In the genomic region with DNA sequence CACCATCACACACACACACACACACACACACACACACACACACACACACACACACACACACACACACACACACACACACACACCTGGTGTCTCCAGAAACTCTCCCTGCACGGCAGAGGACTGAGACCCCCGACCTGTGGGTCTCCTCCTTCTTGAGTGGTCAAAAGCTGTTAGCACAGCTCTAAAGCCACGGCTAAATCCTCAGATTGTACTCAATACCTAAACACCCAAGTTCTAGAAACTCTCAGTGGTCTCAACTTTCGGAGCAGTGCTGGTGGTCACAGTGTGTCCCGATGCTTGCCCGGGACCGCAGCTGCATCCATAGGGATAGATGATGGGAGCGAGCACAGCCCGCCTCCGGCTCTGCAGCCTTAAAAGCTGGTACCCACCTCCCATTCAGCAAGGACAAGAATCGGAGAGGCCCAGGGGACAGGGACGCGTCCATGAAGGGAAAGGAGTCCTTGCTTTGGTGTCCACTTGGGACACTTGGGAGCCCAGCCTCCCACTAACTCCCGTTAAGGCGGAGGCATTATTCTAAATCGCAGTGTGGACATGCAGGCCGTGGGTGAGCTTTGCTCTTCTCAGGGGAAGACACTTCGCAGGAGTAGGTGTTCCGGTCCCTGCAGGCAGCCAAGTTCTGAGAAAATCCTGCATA, we compare ENCODE assay signal across 10 mouse cellular contexts. TPM values are rescaled to one million over a fixed set of nuclear protein-coding genes. Genes with fewer than 3 reads are reported as not detected.
DNase-seq lines count a peak whose midpoint lies in the region; ATAC-seq and TF ChIP-seq lines count a peak whose summit lies in the region.
"Had no signal": no experiment of that assay in that cellular context is flagged by ENCODE, and none has a peak within 500 bp of the region (broad histone marks: within the 10 kb centered on the region; RNA-seq: fewer than 3 reads in every experiment).

No protein-coding gene starts in this region.

- TF ChIP-seq POLR2A in lung, adult 2 months (IDR thresholded peaks at IDR 0.05; ENCODE audit: borderline replicate concordance, extremely low read depth, low read depth, low read length): no peak
- no peak for TF ChIP-seq POLR2A in kidney, adult 2 months (IDR thresholded peaks at IDR 0.05; ENCODE audit: low read depth, low read length)

- H3K9ac ChIP-seq in hindbrain, embryonic 16.5 days (ENCODE audit: low read depth, low read length): no peak overlapping the region
- H3K9ac ChIP-seq in neural tube, embryonic 14.5 days (replicated peaks; ENCODE audit: low read depth, low read length): no peak overlapping the region

- no peaks in the 10 kb centered on the region for H3K36me3 ChIP-seq in hindbrain, embryonic 16.5 days (ENCODE audit: control insufficient read depth, insufficient read depth, low read length)
- H3K36me3 ChIP-seq in neural tube, embryonic 14.5 days (ENCODE audit: control insufficient read depth, insufficient read depth, low read length): no peaks in the 10 kb centered on the region
- H3K36me3 ChIP-seq in kidney, adult 2 months (ENCODE audit: control insufficient read depth, insufficient read depth, low read length): no peaks in the 10 kb centered on the region

- H3K27ac ChIP-seq in hindbrain, embryonic 16.5 days (ENCODE audit: low read depth, low read length): no peak overlapping the region
- H3K27ac ChIP-seq in neural tube, embryonic 14.5 days (ENCODE audit: low read depth, low read length): no peak overlapping the region
- no peak overlapping the region for H3K27ac ChIP-seq in kidney, adult 2 months (ENCODE audit: insufficient read depth, low read depth, low read length)
- H3K27ac ChIP-seq: kidney, postnatal 0 days had no signal

- H3K4me3 ChIP-seq in hindbrain, embryonic 16.5 days (ENCODE audit: low read length): no peak overlapping the region; the same call in 1 of the 2 replicates
- no peak overlapping the region for H3K4me3 ChIP-seq in neural tube, embryonic 14.5 days (ENCODE audit: low read depth, low read length)
- H3K4me3 ChIP-seq in lung, adult 2 months (replicated peaks; ENCODE audit: extremely low read depth, low read depth, low read length): no peak overlapping the region
- no peak overlapping the region for H3K4me3 ChIP-seq in kidney, adult 2 months (ENCODE audit: insufficient read depth, low read depth, low read length)

- peak; percentile 7 to 18 for DNase-seq in heart, postnatal 10 days
- no peak for DNase-seq in heart, postnatal 4 days
- DNase-seq in embryo, embryonic 9.5 days (ENCODE audit: extremely low spot score): peak; percentile 58
- no peak for DNase-seq in adrenal gland, postnatal 4 days (ENCODE audit: low spot score in 2 of 2)
- no peak for DNase-seq in lung, adult 2 months
- DNase-seq in kidney, adult 2 months: no peak

- 7% methylated on average over 19 of the region's 19 CpGs for WGBS in hindbrain, embryonic 16.5 days
- WGBS in neural tube, embryonic 14.5 days: under 1% methylated on average over 19 of the region's 19 CpGs
- 8% methylated on average over 19 of the region's 19 CpGs for WGBS in lung, adult 2 months
- 5% methylated on average over 19 of the region's 19 CpGs for WGBS in kidney, adult 2 months

- H3K4me2 ChIP-seq in hindbrain, embryonic 16.5 days (ENCODE audit: low read length): peak overlapping the region; percentile 19
- H3K4me2 ChIP-seq in neural tube, embryonic 14.5 days (ENCODE audit: low read depth, low read length): peak overlapping the region; percentile 19; the same call in 1 of the 2 replicates

- peaks cover 43% of the 10 kb centered on the region for H3K4me1 ChIP-seq in hindbrain, embryonic 16.5 days (ENCODE audit: control insufficient read depth, insufficient read depth, low read depth, low read length)
- H3K4me1 ChIP-seq in neural tube, embryonic 14.5 days (ENCODE audit: control insufficient read depth, insufficient read depth, low read length): peaks cover 15% of the 10 kb centered on the region; the same call in 1 of the 2 replicates
- peaks cover 9% of the 10 kb centered on the region for H3K4me1 ChIP-seq in lung, adult 2 months (ENCODE audit: control insufficient read depth, insufficient read depth, low read length)
- no peaks in the 10 kb centered on the region; the same call in 1 of the 2 replicates for H3K4me1 ChIP-seq in kidney, adult 2 months (ENCODE audit: control insufficient read depth, insufficient read depth, low read length)

- peaks cover 18% of the 10 kb centered on the region for H3K27me3 ChIP-seq in hindbrain, embryonic 16.5 days (replicated peaks; ENCODE audit: control insufficient read depth, insufficient read depth, low read length)
- H3K27me3 ChIP-seq in neural tube, embryonic 14.5 days (ENCODE audit: control insufficient read depth, insufficient read depth, low read length): peaks cover 18% of the 10 kb centered on the region
- peaks cover 23% of the 10 kb centered on the region for H3K27me3 ChIP-seq in kidney, adult 2 months (replicated peaks; ENCODE audit: control insufficient read depth, insufficient read depth, low read length)

- intact Hi-C loops in heart, postnatal 10 days (cut with DNase I): no loop called here

- H3K9me3 ChIP-seq in hindbrain, embryonic 16.5 days (ENCODE audit: control insufficient read depth, low read length): no peaks in the 10 kb centered on the region
- H3K9me3 ChIP-seq in neural tube, embryonic 14.5 days (ENCODE audit: control insufficient read depth, low read length): no peaks in the 10 kb centered on the region

- ATAC-seq in hindbrain, embryonic 16.5 days: no peak
- ATAC-seq in neural tube, embryonic 14.5 days (ENCODE audit: low read depth): no peak

- TF ChIP-seq CTCF in lung, adult 2 months (IDR thresholded peaks at IDR 0.05; ENCODE audit: insufficient read depth, low read length): no peak
- no peak for TF ChIP-seq CTCF in kidney, adult 2 months (conservative IDR thresholded peaks at IDR 0.05; ENCODE audit: insufficient read depth, insufficient read length, low read depth, low read length)

RNA-seq across cellular contexts. Expression of a gene that starts 2.7 kb away (rescaled TPM):
- total RNA-seq in heart, postnatal 10 days (2021): not detected
- not detected for total RNA-seq in heart, postnatal 4 days (2021)
- polyA plus RNA-seq in hindbrain, embryonic 16.5 days (2015; fragmentation: Nextera tagmentation; extraction: Ambion mirVana): 1.9 and 2.3 TPM in 2 replicates
- 1.4 and 1.8 TPM in 2 replicates for polyA plus RNA-seq in neural tube, embryonic 14.5 days (2014; fragmentation: Nextera tagmentation; extraction: Ambion mirVana)
- 10 to 100 TPM; 16.6 to 16.8 TPM for total RNA-seq in adrenal gland, postnatal 4 days (2021)
- 0.15 and 0.51 TPM in 2 replicates for polyA plus RNA-seq in lung, adult 2 months (2012; rRNA removed)
- polyA plus RNA-seq in kidney, adult 2 months (2012; rRNA removed): 0.17 TPM in 1 of 2 replicates, not detected in the other
- polyA plus RNA-seq: kidney, postnatal 0 days; liver, embryonic 16.5 days had no signal

Comparison
In these comparisons a context has a peak if more than half of its experiments do, and no peak if none do; other contexts are left out.
1. DNase-seq: peak in heart, postnatal 10 days (2 of 2) and embryo, embryonic 9.5 days (single experiment); none in heart, postnatal 4 days (single experiment), adrenal gland, postnatal 4 days (0 of 2), lung, adult 2 months (single experiment) and kidney, adult 2 months (single experiment).